Mouse (Mus musculus): ENCODE data around the gene Ndufs1.
"Not testable (repeated sequence)": the region's sequence is repeated elsewhere in the genome, so short reads cannot be mapped to it uniquely, and the experiment has no call there.

The Ndufs1 gene

GRCm38 (mm10) chr1:63176604-63177421, at the start of gene Ndufs1, which contains the start of gene Eef1b2:
Gene Ndufs1 (minus strand): TSS chr1:63176833.
Gene Eef1b2 (plus strand): TSS chr1:63176825.
- in situ Hi-C loops (cut with MboI, MseI), result loop anchor here (10.0 kb wide), 1 partner anchor 1128 kb away; no protein-coding TSS in a partner anchor

- in situ Hi-C loops (cut with MboI, MseI), result no loop called here
These were observed 49.3 kb upstream of the Ndufs1 start for GRCm38 (mm10) chr1:63225890-63226289.

- in situ Hi-C loops (cut with MboI, MseI), result no loop called here
These were observed 48.4 kb upstream of the Ndufs1 start for GRCm38 (mm10) chr1:63225009-63225408.

GRCm38 (mm10) chr1:63219277-63219676, 42.6 kb upstream of the Ndufs1 start:
- in situ Hi-C loops (cut with MboI, MseI), result no loop called here

GRCm38 (mm10) chr1:63214631-63215030, 38.0 kb upstream of the Ndufs1 start:
- in situ Hi-C loops (cut with MboI, MseI), result no loop called here

GRCm38 (mm10) chr1:63214271-63214558, 37.6 kb upstream of the Ndufs1 start, which contains the start of gene Gpr1:
Gene Gpr1 (minus strand): TSS chr1:63214543.
- in situ Hi-C loops (cut with MboI, MseI), result no loop called here

GRCm38 (mm10) chr1:63213478-63214270, 37.0 kb upstream of the Ndufs1 start:
- in situ Hi-C loops (cut with MboI, MseI), result no loop called here

GRCm38 (mm10) chr1:63209861-63210529, 33.4 kb upstream of the Ndufs1 start:
- in situ Hi-C loops (cut with MboI, MseI), result no loop called here

GRCm38 (mm10) chr1:63207607-63208006, 31.0 kb upstream of the Ndufs1 start:
- in situ Hi-C loops (cut with MboI, MseI), result no loop called here

GRCm38 (mm10) chr1:63204660-63205394, 28.2 kb upstream of the Ndufs1 start:
- in situ Hi-C loops (cut with MboI, MseI), result no loop called here

- in situ Hi-C loops (cut with MboI, MseI), result no loop called here
These were observed 27.5 kb upstream of the Ndufs1 start for GRCm38 (mm10) chr1:63203950-63204659.

- in situ Hi-C loops (cut with MboI, MseI), result no loop called here
These were observed 26.8 kb upstream of the Ndufs1 start for GRCm38 (mm10) chr1:63203471-63203870.

GRCm38 (mm10) chr1:63201672-63202071, 25.0 kb upstream of the Ndufs1 start:
- in situ Hi-C loops (cut with MboI, MseI), result no loop called here

GRCm38 (mm10) chr1:63200322-63200721, 23.7 kb upstream of the Ndufs1 start:
- in situ Hi-C loops (cut with MboI, MseI), result no loop called here

GRCm38 (mm10) chr1:63199387-63199786, 22.8 kb upstream of the Ndufs1 start:
- in situ Hi-C loops (cut with MboI, MseI), result no loop called here

GRCm38 (mm10) chr1:63195848-63196512, 19.3 kb upstream of the Ndufs1 start:
- in situ Hi-C loops (cut with MboI, MseI), result no loop called here

- in situ Hi-C loops (cut with MboI, MseI), result no loop called here
These were observed 15.9 kb upstream of the Ndufs1 start for GRCm38 (mm10) chr1:63192306-63193065.

GRCm38 (mm10) chr1:63190851-63191250, 14.2 kb upstream of the Ndufs1 start:
- in situ Hi-C loops (cut with MboI, MseI), result no loop called here

- in situ Hi-C loops (cut with MboI, MseI), result no loop called here
These were observed 11.9 kb upstream of the Ndufs1 start for GRCm38 (mm10) chr1:63188536-63188935.

- in situ Hi-C loops (cut with MboI, MseI), result not testable (repeated sequence)
These were observed 8.8 kb upstream of the Ndufs1 start for GRCm38 (mm10) chr1:63185430-63185829.

Measured in regulatory T cell (primary cell).